Mouse (Mus musculus) mammary gland, adult 2 months (tissue): ENCODE data around the gene Acvr1b. TPM values are rescaled to one million over a fixed set of nuclear protein-coding genes. Genes with fewer than 3 reads are reported as not detected.

Source experiments
- polyA plus RNA-seq: library from polyadenylated mRNA; depleted of rRNA; stranded (reverse); fragments of >200 nt; gene quantifications from 2 replicates; pipeline ENCODE4 v1.2.3, GENCODE M21; 2012; ENCODE audit warnings: low replicate concordance; rRNA removed

Gene Acvr1b
- polyA plus RNA-seq, result 30.8 and 31.6 TPM in 2 replicates

GRCm38 (mm10) chr15:101173421-101174211 lies at the start of gene Acvr1b:
Acvr1b (plus strand) TSS chr15:101174067.

GRCm38 (mm10) chr15:101128181-101129089 lies 45.4 kb upstream of the Acvr1b start, which contains the start of gene Acvrl1:
Acvrl1 (plus strand) TSS chr15:101128522.

DNA sequence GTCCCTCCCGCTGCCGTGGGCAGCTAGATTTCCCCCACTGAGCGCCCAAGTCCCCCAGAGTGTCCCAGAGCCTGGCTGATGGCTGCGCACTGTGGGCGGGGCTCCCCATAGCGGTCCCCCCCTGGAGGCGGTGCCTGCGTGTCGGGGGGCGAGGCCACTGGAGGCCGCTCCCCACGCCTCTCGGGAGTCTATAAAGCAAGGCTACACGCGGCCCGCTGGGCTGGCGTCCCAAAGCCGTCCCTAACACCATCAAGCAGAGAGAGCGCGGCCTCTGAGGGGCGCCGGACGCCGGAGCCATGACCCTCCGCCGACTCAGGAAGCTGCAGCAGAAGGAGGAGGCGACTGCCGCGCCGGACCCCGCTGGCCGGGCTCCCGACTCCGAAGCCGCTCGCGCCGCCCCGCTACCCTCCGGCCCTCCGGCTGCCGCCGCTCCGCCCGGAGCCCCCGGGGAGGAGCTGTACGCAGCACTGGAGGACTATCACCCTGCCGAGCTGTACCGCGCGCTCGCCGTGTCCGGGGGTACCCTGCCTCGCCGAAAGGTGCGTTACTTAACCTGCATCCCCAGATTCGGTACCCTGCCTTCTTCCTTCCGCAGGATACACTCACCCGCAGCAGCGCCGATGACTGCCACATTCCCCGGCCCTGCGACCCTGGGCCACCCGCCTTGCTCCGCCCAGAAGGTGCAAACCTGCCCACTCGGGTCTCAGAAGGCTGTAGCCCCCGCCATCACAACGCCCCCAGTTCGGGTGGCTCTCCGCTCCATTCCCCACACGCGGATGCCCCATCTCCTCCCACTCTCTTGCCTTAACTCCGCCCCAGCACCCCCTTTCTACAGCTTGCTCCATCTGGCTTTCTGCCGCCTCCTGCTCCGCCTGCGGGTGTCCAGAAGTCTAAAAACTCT lies 50.4 kb downstream of the Acvr1b start, which contains the start of gene Grasp:
Gene Grasp, plus strand, starts transcription at position 183 of the 901 bp plus-strand sequence.

GRCm38 (mm10) chr15:101253886-101254795 lies 80.3 kb downstream of the Acvr1b start, which contains the start of gene Nr4a1:
Nr4a1 (plus strand) TSS chr15:101254269.

Other genes with a start within 250 kb of the Acvr1b start
- gene Gm47841, start 126.7 kb upstream of the Acvr1b start, polyA plus RNA-seq, result 0.30 and 1.0 TPM in 2 replicates
- gene Fignl2, start 95.5 kb upstream of the Acvr1b start, polyA plus RNA-seq, result 6.8 and 13.7 TPM in 2 replicates
- 0.12 TPM in 1 of 2 replicates, not detected in the other for gene Ankrd33, start 58.3 kb upstream of the Acvr1b start, polyA plus RNA-seq
- 49.7 and 54.4 TPM in 2 replicates for gene Acvrl1, start 45.5 kb upstream of the Acvr1b start, polyA plus RNA-seq
- 7.8 and 21.9 TPM in 2 replicates for gene Grasp, start 50.1 kb downstream of the Acvr1b start, polyA plus RNA-seq
- 28.9 and 38.2 TPM in 2 replicates for gene Nr4a1, start 80.2 kb downstream of the Acvr1b start, polyA plus RNA-seq
- gene Atg101, start 110.2 kb downstream of the Acvr1b start, polyA plus RNA-seq, result 29.3 and 31.4 TPM in 2 replicates
- gene 6030408B16Rik, start 119.1 kb downstream of the Acvr1b start, polyA plus RNA-seq, result 0.62 and 0.76 TPM in 2 replicates
- gene Krt80, start 196.1 kb downstream of the Acvr1b start, polyA plus RNA-seq, result 8.3 and 21.5 TPM in 2 replicates
- gene Krt7, start 237.0 kb downstream of the Acvr1b start, polyA plus RNA-seq, result 34.4 and 55.3 TPM in 2 replicates